Mouse (Mus musculus): ENCODE measurements around the gene Armh3. TPM values are rescaled to one million over a fixed set of nuclear protein-coding genes. Genes with fewer than 3 reads are reported as not detected.
A peak's percentile ranks its signal among the peaks of the same experiment; 100 is the strongest.

The Armh3 gene
- 7.5 and 8.2 TPM in 2 replicates for polyA plus RNA-seq (2015; fragmentation: Nextera tagmentation; extraction: Ambion mirVana)

GRCm38 (mm10) chr19:45997785-45998693 lies at the start of gene Armh3:
Armh3 (minus strand) TSS chr19:45998488.
- TF ChIP-seq EP300 (optimal IDR thresholded peaks at IDR 0.05) (no peak), CTCF (IDR thresholded peaks at IDR 0.05; ENCODE audit: low read depth) (peak; percentile 22; the same call in 1 of the 2 replicates)
- H3K27ac ChIP-seq (replicated peaks) = peak within 1 kb of the TSS; percentile 96
- no peaks in the 10 kb centered on the region for H3K36me3 ChIP-seq (ENCODE audit: control insufficient read depth, insufficient read depth, low read length)
- DNase-seq (ENCODE audit: low spot score) = peak; percentile 95
- H3K4me3 ChIP-seq (ENCODE audit: low read depth, low read length) = peak within 1 kb of the TSS; percentile 87
- H3K4me1 ChIP-seq (replicated peaks; ENCODE audit: control insufficient read depth, insufficient read depth) = 0 out of 2 replicates have a peak, but pooled peaks cover 4% of the 10 kb centered on the region
- peak; percentile 96 for ATAC-seq (ENCODE audit: low FRiP score, low TSS enrichment)
- peak within 1 kb of the TSS; percentile 95 for H3K9ac ChIP-seq (ENCODE audit: low read length)
- no peaks in the 10 kb centered on the region for H3K9me3 ChIP-seq (ENCODE audit: control insufficient read depth, low read length)
- no peaks in the 10 kb centered on the region for H3K27me3 ChIP-seq (ENCODE audit: control insufficient read depth, insufficient read depth, low read length)
- WGBS = 1% methylated on average over 76 of the region's 76 CpGs
- peak within 1 kb of the TSS; percentile 75 for H3K4me2 ChIP-seq (replicated peaks; ENCODE audit: low read depth)

- H3K4me1 ChIP-seq (replicated peaks; ENCODE audit: control insufficient read depth, insufficient read depth) = peaks cover 7% of the 10 kb centered on the region
- H3K27me3 ChIP-seq (ENCODE audit: control insufficient read depth, insufficient read depth, low read length) = no peaks in the 10 kb centered on the region
- H3K27ac ChIP-seq (replicated peaks) = no peak overlapping the region
- TF ChIP-seq CTCF (IDR thresholded peaks at IDR 0.05; ENCODE audit: low read depth) (no peak), EP300 (optimal IDR thresholded peaks at IDR 0.05) (no peak)
- H3K4me2 ChIP-seq (replicated peaks; ENCODE audit: low read depth) = no peak overlapping the region
- no peaks in the 10 kb centered on the region for H3K9me3 ChIP-seq (ENCODE audit: control insufficient read depth, low read length)
- DNase-seq (ENCODE audit: low spot score) = no peak
- H3K36me3 ChIP-seq (ENCODE audit: control insufficient read depth, insufficient read depth, low read length) = no peaks in the 10 kb centered on the region
- no peak overlapping the region for H3K9ac ChIP-seq (ENCODE audit: low read length)
- H3K4me3 ChIP-seq (ENCODE audit: low read depth, low read length) = no peak overlapping the region
- ATAC-seq (ENCODE audit: low FRiP score, low TSS enrichment) = no peak
- WGBS = 84% methylated on average over 2 of the region's 2 CpGs
Measured at GRCm38 (mm10) chr19:46047426-46047825, 49.1 kb upstream of the Armh3 start.

GRCm38 (mm10) chr19:46046621-46047025 lies 48.3 kb upstream of the Armh3 start:
- 4% methylated on average over 10 of the region's 10 CpGs for WGBS
- peak overlapping the region; percentile 99 for H3K27ac ChIP-seq (replicated peaks)
- ATAC-seq (ENCODE audit: low FRiP score, low TSS enrichment) (no peak), DNase-seq (ENCODE audit: low spot score) (no peak)
- peaks cover 10% of the 10 kb centered on the region for H3K4me1 ChIP-seq (replicated peaks; ENCODE audit: control insufficient read depth, insufficient read depth)
- no peaks in the 10 kb centered on the region for H3K27me3 ChIP-seq (ENCODE audit: control insufficient read depth, insufficient read depth, low read length)
- H3K9me3 ChIP-seq (ENCODE audit: control insufficient read depth, low read length) = no peaks in the 10 kb centered on the region
- H3K4me3 ChIP-seq (ENCODE audit: low read depth, low read length) = peak overlapping the region; percentile 90; the same call in 1 of the 2 replicates
- peak overlapping the region; percentile 66 for H3K4me2 ChIP-seq (replicated peaks; ENCODE audit: low read depth)
- H3K36me3 ChIP-seq (ENCODE audit: control insufficient read depth, insufficient read depth, low read length) = no peaks in the 10 kb centered on the region
- TF ChIP-seq CTCF (IDR thresholded peaks at IDR 0.05; ENCODE audit: low read depth) (peak; percentile 46; the same call in 1 of the 2 replicates), EP300 (optimal IDR thresholded peaks at IDR 0.05) (no peak)
- no peak overlapping the region for H3K9ac ChIP-seq (ENCODE audit: low read length)

- TF ChIP-seq CTCF (IDR thresholded peaks at IDR 0.05; ENCODE audit: low read depth) (peak; percentile 9; the same call in 1 of the 2 replicates), EP300 (optimal IDR thresholded peaks at IDR 0.05) (no peak)
- peak overlapping the region; percentile 98 for H3K9ac ChIP-seq (ENCODE audit: low read length)
- H3K4me3 ChIP-seq (ENCODE audit: low read depth, low read length) = peak overlapping the region; percentile 90
- peak; percentile 64 for ATAC-seq (ENCODE audit: low FRiP score, low TSS enrichment)
- no peaks in the 10 kb centered on the region for H3K9me3 ChIP-seq (ENCODE audit: control insufficient read depth, low read length)
- WGBS = 0% methylated on average over 6 of the region's 7 CpGs
- H3K27me3 ChIP-seq (ENCODE audit: control insufficient read depth, insufficient read depth, low read length) = no peaks in the 10 kb centered on the region
- peak overlapping the region; percentile 66 for H3K4me2 ChIP-seq (replicated peaks; ENCODE audit: low read depth)
- H3K27ac ChIP-seq (replicated peaks) = peak overlapping the region; percentile 99
- no peaks in the 10 kb centered on the region for H3K36me3 ChIP-seq (ENCODE audit: control insufficient read depth, insufficient read depth, low read length)
- DNase-seq (ENCODE audit: low spot score) = peak; percentile 66
- peaks cover 17% of the 10 kb centered on the region for H3K4me1 ChIP-seq (replicated peaks; ENCODE audit: control insufficient read depth, insufficient read depth)
Measured at GRCm38 (mm10) chr19:46045696-46046311, 47.5 kb upstream of the Armh3 start.

GRCm38 (mm10) chr19:46044993-46045695 lies 46.9 kb upstream of the Armh3 start, which contains the start of gene Ldb1:
Ldb1 (minus strand) TSS chr19:46045214.
- DNase-seq (ENCODE audit: low spot score) (peak; percentile 91), ATAC-seq (ENCODE audit: low FRiP score, low TSS enrichment) (peak; percentile 82)
- H3K9ac ChIP-seq (ENCODE audit: low read length) = peak within 1 kb of the TSS; percentile 98
- peak within 1 kb of the TSS; percentile 90 for H3K4me3 ChIP-seq (ENCODE audit: low read depth, low read length)
- H3K4me2 ChIP-seq (replicated peaks; ENCODE audit: low read depth) = peak within 1 kb of the TSS; percentile 66
- no peaks in the 10 kb centered on the region for H3K27me3 ChIP-seq (ENCODE audit: control insufficient read depth, insufficient read depth, low read length)
- H3K27ac ChIP-seq (replicated peaks) = peak within 1 kb of the TSS; percentile 99
- WGBS = 1% methylated on average over 70 of the region's 84 CpGs
- H3K36me3 ChIP-seq (ENCODE audit: control insufficient read depth, insufficient read depth, low read length) = no peaks in the 10 kb centered on the region
- H3K9me3 ChIP-seq (ENCODE audit: control insufficient read depth, low read length) = no peaks in the 10 kb centered on the region
- peaks cover 21% of the 10 kb centered on the region for H3K4me1 ChIP-seq (replicated peaks; ENCODE audit: control insufficient read depth, insufficient read depth)
- TF ChIP-seq EP300 (optimal IDR thresholded peaks at IDR 0.05) (peak; percentile 52), CTCF (IDR thresholded peaks at IDR 0.05; ENCODE audit: low read depth) (no peak)
